Mouse (Mus musculus) lung, postnatal 10 days (tissue): ENCODE measurements around the gene Esp8.
"Not testable (repeated sequence)": the region's sequence is repeated elsewhere in the genome, so short reads cannot be mapped to it uniquely, and the experiment has no call there.

Source experiments
- DNase-seq: peaks from one replicate; pipeline ENCODE4 v3.0.0; 2021

Gene Esp8

DNA sequence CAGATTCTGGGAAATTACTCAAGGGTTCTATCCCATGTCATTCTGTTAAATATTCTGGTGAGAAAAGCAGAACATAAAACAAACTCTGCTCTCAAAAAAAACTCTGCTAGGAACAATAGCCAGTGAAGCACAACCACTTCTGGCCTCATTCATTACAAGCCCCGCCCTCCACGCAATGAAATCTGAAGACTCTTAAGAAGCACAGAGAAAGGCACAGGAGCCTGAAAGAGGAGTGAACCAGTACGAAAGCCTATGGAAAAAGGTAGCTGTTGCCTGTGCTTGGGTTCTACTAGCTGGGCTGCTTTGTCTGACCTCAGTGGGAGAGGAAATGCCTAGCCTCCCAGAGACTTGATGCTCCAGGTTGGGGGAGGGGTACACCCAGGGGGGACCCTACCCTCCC is at the start of gene Esp8:
TSS of gene Esp8 (plus strand) at position 205 of the 400 bp plus-strand sequence.
- DNase-seq = no peak

DNA sequence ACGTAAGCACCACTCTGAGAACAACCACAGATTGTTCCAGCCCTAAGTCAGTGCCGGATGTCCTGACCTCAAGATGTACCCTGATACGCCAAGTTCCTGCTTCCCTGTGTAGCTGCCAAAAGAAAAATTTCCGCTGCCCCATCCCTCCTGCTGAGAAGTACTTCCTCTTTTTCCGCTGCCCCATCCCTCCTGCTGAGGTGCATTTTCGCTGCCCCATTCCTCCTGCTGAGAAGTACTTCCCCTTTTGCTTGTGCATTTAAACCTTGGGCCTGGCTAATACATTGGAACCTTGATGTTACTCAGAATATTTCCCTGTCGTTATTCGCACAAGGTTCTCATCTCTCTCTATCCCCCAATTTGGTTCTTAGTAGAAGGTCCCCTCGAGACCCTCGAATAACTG is 36.3 kb upstream of the Esp8 start:
- not testable (repeated sequence) for DNase-seq

DNA sequence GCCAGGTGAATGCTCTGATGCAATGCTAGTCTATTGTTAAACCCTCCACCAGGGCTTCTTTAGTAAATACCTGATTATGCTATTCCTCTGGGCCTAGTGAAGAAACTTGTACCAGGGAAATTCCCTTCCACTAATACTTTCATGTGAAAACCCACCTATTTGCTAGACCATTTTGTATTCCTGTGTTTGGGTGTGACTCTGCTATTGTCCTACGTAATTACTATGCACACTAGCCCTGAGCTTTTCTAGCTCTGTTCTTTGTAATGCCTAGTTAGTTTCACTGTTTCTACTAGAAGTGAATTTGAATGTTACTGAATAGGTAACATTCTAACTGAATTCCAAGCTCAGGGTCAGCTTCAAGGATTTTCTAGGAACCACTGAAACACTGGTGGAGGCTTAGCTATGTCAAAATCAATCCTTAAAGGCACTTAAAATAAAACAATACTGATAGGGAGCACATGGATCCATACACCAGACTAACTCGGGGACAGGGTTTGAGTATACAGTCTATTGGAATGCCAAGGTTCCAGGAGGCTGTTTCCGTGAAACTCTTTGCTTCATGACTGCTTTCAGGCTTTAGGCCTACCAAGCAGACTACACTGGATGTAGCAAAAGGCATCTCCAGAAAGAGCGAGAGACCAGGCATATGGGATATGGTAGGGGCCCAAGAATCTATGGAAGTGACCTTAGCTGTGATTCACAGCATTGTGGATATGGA is 24.2 kb upstream of the Esp8 start:
- DNase-seq = not testable (repeated sequence)

DNA sequence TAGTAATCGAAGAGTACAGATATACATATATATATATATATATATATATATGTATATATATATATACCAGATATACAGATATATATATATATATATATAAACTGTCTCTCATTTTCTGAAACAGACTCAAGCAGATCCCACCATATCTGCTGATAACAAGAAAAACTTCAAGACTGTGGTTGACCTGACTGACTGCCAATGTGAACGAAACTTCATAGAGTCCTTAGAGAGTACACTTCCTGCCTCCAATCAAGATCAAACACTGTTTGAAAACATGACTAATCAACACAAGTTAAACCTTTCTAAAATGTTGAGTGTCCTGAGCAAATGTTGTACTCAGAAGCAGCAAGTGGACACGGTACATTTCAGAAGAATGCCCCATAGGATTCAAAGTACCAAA is 10.0 kb downstream of the Esp8 start:
- DNase-seq = no peak

DNA sequence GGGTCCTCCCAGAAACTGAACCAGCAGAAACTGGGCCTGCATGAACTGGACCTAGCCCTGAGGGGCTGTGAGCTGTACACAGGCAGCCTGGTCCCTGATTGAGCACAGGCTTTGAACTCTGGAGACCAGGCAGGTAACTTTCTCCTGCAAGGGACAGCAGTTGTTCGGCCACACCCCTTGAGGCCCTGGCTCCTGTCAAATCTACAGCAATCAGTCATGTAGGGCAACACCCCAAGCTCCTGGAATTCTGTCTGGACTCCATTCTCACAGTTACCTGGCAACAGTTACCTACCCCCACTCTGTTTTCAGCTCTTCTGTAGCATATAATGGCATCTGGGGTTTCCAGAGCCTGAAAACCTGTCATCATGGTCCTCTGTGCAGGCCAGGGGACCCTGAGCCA is 11.3 kb downstream of the Esp8 start:
- DNase-seq = no peak

DNA sequence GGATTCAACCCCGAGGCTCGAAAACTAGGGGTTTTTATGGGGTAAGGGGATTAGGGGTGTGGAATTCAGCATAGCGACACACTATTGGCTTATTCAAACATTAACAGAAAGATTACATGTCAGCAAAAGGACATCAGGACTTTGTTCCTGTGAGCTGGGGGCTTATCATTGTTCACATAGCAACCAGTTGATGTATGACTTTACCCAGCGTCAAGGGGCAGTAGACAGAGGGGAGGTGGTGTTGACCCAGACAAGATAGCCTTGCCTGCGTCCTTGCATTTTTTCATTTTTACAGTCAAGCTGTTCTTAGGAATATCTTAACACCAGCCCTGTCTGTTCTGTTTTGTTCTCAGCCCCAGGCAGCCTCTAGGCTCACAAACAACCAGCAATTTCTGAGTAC is 27.2 kb downstream of the Esp8 start:
- not testable (repeated sequence) for DNase-seq

DNA sequence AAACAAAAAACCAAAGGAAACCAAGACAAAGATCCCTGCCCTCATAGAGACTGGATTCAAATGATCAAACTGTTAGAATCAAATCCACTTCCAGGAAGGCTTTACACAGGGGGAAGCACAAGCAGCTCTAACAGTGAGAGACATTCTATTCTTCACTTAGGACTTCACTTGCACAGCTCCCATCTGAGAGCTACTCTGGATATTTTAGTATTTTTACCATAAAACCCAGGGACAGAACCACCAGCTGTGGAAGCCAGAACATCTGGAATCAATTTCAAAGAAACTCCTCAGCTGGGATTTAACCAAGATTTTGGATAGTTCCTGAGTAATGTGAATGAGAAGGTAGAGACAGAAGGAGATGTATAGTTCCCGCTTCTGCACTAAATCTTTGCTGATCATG is 33.6 kb downstream of the Esp8 start:
- no peak for DNase-seq

- no peak for DNase-seq
Measured at GRCm38 (mm10) chr17:40561207-40561606, 41.4 kb downstream of the Esp8 start, which contains the start of gene Esp6. TSS of gene Esp6 (plus strand) at chr17:40561507.
